Mouse (Mus musculus) stomach, embryonic 16.5 days (tissue): Measurements from ENCODE around the gene Chmp4b. TPM values are rescaled to one million over a fixed set of nuclear protein-coding genes. Genes with fewer than 3 reads are reported as not detected.

Source experiments
- ATAC-seq: fragments of 200-750 bp; cut with Nextera tagmentation; 2 replicates; pipeline ENCODE4 v1.8.0; 2017; ENCODE audit warnings: moderate number of reproducible peaks, moderate TSS enrichment; ENCODE audit not compliant: insufficient read depth, low FRiP score
- H3K27ac ChIP-seq: fragments of 300-500 bp; sonication (generic); 2 replicates; pipeline ENCODE4 v1.5.1; 2014; ENCODE audit warnings: low read length
- H3K27me3 ChIP-seq: fragments of 300-500 bp; sonication (generic); 2 replicates; pipeline ENCODE4 v1.6.1; 2014; ENCODE audit warnings: low read length, control low read depth, mixed read lengths; ENCODE audit not compliant: control insufficient read depth, insufficient read depth
- H3K36me3 ChIP-seq: fragments of 300-500 bp; sonication (generic); 2 replicates; pipeline ENCODE4 v1.6.1; 2014; ENCODE audit warnings: low read length; ENCODE audit not compliant: control insufficient read depth, insufficient read depth
- H3K4me1 ChIP-seq: fragments of 300-500 bp; sonication (generic); 2 replicates; pipeline ENCODE4 v1.6.1; 2014; ENCODE audit warnings: low read length, control low read depth, mixed read lengths; ENCODE audit not compliant: control insufficient read depth, insufficient read depth
- H3K4me2 ChIP-seq: fragments of 300-500 bp; sonication (generic); 2 replicates; pipeline ENCODE4 v1.6.1; 2014; ENCODE audit warnings: low read depth, low read length, mixed read lengths
- H3K4me3 ChIP-seq: fragments of 300-500 bp; sonication (generic); replicated peaks from 2 replicates; pipeline ENCODE4 v1.5.1; 2014; ENCODE audit warnings: mild to moderate bottlenecking, low read length
- H3K9ac ChIP-seq: fragments of 300-500 bp; sonication (generic); 2 replicates; pipeline ENCODE4 v1.6.1; 2014; ENCODE audit warnings: low read length
- H3K9me3 ChIP-seq: fragments of 300-500 bp; sonication (generic); replicated peaks from 2 replicates; pipeline ENCODE4 v1.6.1; 2016; ENCODE audit warnings: low read length, control low read depth; ENCODE audit not compliant: control insufficient read depth
- WGBS: fragments of 180-500 bp; shearing (Covaris S2); extraction: QIAGEN DNeasy Blood & Tissue Kit; methylation state at CpG from one replicate; pipeline ENCODE4 v1.1.7; 2014; 5-methylcytosine and 5-hydroxymethylcytosine counted together
- polyA plus RNA-seq: library from polyadenylated mRNA; unstranded; fragments of >200 nt; fragmentation: Nextera tagmentation; extraction: Ambion mirVana; gene quantifications from 2 replicates; pipeline ENCODE4 v1.2.1, GENCODE M21; 2015

Chmp4b gene
- polyA plus RNA-seq, result 20.7 and 23.6 TPM in 2 replicates

GRCm38 (mm10) chr2:154651363-154651762, at the start of gene Chmp4b:
Gene Chmp4b, plus strand, starts transcription at chr2:154651705.
- peak within 1 kb of the TSS; percentile 50 for H3K9ac ChIP-seq
- H3K27me3 ChIP-seq, result no peaks in the 10 kb centered on the region
- H3K4me1 ChIP-seq, result peaks cover 2% of the 10 kb centered on the region
- peak within 1 kb of the TSS; percentile 40; the same call in 1 of the 2 replicates for H3K4me2 ChIP-seq
- H3K36me3 ChIP-seq, result no peaks in the 10 kb centered on the region
- 0 out of 2 replicates have a peak, but pooled peaks cover 3% of the 10 kb centered on the region for H3K9me3 ChIP-seq
- H3K4me3 ChIP-seq, result no peak within 1 kb of the TSS
- H3K27ac ChIP-seq, result peak within 1 kb of the TSS; percentile 90
- peak; percentile 80 for ATAC-seq
- 38% methylated on average over 8 of the region's 8 CpGs for WGBS

- Histone ChIP-seq H3K4me3 (peak overlapping the region; percentile 72), H3K9me3 (no peaks in the 10 kb centered on the region), H3K27ac (peak overlapping the region; percentile 61), H3K4me1 (peaks cover 9% of the 10 kb centered on the region), H3K27me3 (no peaks in the 10 kb centered on the region), H3K36me3 (no peaks in the 10 kb centered on the region), H3K4me2 (peak overlapping the region; percentile 71), H3K9ac (peak overlapping the region; percentile 89)
- no peak for ATAC-seq
- 14% methylated on average over 22 of the region's 22 CpGs for WGBS
Measured at GRCm38 (mm10) chr2:154603007-154603637, 48.4 kb upstream of the Chmp4b start.

GRCm38 (mm10) chr2:154603638-154604153, 47.8 kb upstream of the Chmp4b start, which contains the start of gene Pxmp4:
Gene Pxmp4, minus strand, starts transcription at chr2:154603708.
- WGBS, result under 1% methylated on average over 13 of the region's 13 CpGs
- Histone ChIP-seq H3K9me3 (no peaks in the 10 kb centered on the region), H3K9ac (peak within 1 kb of the TSS; percentile 89), H3K36me3 (no peaks in the 10 kb centered on the region), H3K4me3 (peak within 1 kb of the TSS; percentile 72), H3K27ac (peak within 1 kb of the TSS; percentile 61), H3K27me3 (no peaks in the 10 kb centered on the region), H3K4me1 (peaks cover 9% of the 10 kb centered on the region), H3K4me2 (peak within 1 kb of the TSS; percentile 71)
- ATAC-seq, result peak; percentile 100

DNA sequence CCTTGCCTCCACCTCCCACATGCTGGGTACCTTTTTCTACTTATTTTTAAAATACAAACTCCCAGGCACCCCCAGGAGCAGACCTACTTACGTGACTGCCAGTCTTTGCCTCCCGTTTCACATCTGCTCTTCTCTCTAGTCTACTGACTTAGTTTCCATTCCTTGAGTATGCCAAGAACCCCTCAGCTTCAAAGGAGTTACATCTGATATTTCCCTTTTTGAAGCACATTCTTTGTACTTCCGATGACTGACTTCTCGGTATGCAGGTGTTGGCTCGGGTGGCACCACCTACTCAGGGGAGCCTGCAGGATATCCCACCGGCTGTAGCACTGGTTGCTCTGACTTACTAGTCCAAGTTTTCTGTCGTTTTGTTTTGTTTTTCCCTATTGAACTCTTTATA, 47.3 kb upstream of the Chmp4b start:
- Histone ChIP-seq H3K9ac (peak overlapping the region; percentile 26), H3K4me2 (peak overlapping the region; percentile 70), H3K4me3 (peak overlapping the region; percentile 72), H3K9me3 (no peaks in the 10 kb centered on the region), H3K27ac (no peak overlapping the region), H3K4me1 (peaks cover 9% of the 10 kb centered on the region), H3K36me3 (no peaks in the 10 kb centered on the region), H3K27me3 (no peaks in the 10 kb centered on the region)
- ATAC-seq, result no peak; the same call in 1 of the 2 replicates
- WGBS, result 22% methylated on average over 7 of the region's 7 CpGs

DNA sequence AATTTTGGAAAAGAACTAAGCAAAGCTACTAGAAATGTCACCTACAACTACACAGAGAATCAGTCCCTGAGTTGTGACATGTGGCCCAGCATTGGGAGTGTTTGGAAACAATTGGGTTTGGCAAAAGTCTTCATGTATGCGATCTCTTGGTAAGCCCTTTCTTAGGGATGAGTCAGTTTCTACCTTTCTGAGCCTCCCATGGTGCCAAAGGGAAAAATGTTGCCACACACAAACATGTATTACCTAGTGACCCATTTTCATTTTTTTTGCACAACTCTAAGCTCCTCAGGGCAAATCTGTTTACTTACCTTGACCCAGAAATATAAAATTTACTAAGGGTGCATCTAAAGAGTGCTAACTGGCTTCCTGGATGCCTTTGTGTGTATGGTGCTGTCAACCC, 44.5 kb upstream of the Chmp4b start:
- H3K4me2 ChIP-seq, result no peak overlapping the region
- no peaks in the 10 kb centered on the region for H3K9me3 ChIP-seq
- no peak overlapping the region for H3K27ac ChIP-seq
- no peak for ATAC-seq
- no peaks in the 10 kb centered on the region for H3K27me3 ChIP-seq
- no peak overlapping the region for H3K4me3 ChIP-seq
- H3K4me1 ChIP-seq, result peaks cover 9% of the 10 kb centered on the region
- no peaks in the 10 kb centered on the region for H3K36me3 ChIP-seq
- no peak overlapping the region for H3K9ac ChIP-seq
- WGBS, result 65% methylated on average over 1 of the region's 1 CpGs

DNA sequence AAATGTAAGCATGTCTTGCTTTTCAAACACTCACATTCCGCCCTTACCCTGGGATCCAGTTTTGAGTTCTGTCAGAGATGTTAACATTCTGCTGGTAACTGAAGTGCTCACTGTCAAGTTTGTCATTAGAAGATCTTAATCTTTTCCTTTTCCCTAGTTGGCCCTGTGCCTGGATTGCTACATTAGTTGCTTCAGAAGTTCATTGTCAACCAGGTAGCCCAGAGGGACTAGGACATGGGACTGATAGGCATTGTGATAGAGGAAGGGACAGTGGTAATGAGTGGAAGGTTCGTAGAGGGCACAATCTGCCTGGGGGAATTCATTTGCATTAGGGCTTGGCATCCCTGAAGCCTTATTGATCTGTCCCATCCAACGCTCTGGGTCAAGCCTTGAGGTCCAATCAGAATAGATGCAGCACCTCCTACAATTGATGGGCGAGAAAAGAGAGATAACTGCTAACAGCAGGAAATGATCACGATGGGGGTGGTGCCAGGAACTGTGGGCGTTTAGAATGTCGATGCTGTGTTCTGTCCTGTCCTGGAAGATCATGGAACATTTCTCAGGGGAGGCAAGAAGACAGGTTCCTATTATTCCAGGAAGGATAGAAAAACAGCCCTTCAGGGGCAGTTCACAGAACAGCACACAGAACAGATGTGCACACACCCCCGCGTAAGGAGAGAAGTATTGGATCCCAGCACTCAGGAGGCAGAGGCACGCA, 42.3 kb upstream of the Chmp4b start:
- Histone ChIP-seq H3K27me3 (no peaks in the 10 kb centered on the region), H3K4me3 (no peak overlapping the region), H3K9ac (no peak overlapping the region), H3K27ac (no peak overlapping the region), H3K36me3 (no peaks in the 10 kb centered on the region), H3K9me3 (no peaks in the 10 kb centered on the region), H3K4me1 (peaks cover 13% of the 10 kb centered on the region), H3K4me2 (no peak overlapping the region)
- WGBS, result 61% methylated on average over 10 of the region's 10 CpGs
- no peak for ATAC-seq

GRCm38 (mm10) chr2:154613118-154614115, 38.1 kb upstream of the Chmp4b start, which contains the start of the genes Zfp341 and 4930519P11Rik:
Gene Zfp341, plus strand, starts transcription at chr2:154613297.
Gene 4930519P11Rik, minus strand, starts transcription at chr2:154613437.
- Histone ChIP-seq H3K36me3 (no peaks in the 10 kb centered on the region), H3K9ac (peak within 1 kb of the TSS; percentile 91), H3K4me1 (peaks cover 12% of the 10 kb centered on the region), H3K4me2 (peak within 1 kb of the TSS; percentile 79), H3K4me3 (peak within 1 kb of the TSS; percentile 64), H3K27me3 (no peaks in the 10 kb centered on the region), H3K9me3 (no peaks in the 10 kb centered on the region), H3K27ac (peak within 1 kb of the TSS; percentile 99)
- ATAC-seq, result peak; percentile 94
- under 1% methylated on average over 91 of the region's 98 CpGs for WGBS

DNA sequence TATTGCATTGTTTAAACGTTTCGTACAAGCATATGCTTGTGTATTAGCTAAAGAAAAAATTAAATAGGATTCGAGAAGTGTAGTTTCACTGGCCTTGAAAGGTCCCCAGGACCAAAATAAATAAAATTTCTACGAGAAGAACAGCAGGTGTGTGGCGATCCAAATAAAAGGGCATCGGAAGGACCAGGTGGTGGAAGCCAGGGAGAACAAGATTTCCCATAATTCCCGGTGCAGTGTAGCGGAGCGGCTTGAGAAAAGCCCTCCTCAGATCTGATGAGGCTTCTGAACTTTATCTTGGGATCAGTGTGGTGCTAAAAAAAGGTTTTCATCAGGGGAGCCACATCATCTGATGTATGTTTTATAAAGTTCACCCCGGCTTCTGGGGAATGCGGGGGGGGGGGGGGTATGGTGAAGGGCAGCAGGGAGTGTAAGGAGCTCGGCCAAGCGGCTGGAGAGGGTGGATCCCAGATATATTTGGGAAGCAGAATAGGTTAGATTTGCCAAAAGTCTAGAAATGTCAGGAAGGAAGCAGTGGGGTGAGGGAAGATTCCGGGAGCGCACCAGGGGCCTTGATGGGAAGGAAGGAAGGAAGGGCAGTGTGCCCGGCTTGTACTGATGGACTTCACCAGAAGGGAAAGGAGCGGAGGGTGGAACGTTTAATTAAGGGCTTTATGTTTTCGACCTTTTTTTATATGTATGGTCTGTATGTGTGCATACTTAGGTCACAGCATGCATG, 36.5 kb upstream of the Chmp4b start:
- ATAC-seq, result no peak
- Histone ChIP-seq H3K27me3 (no peaks in the 10 kb centered on the region), H3K4me2 (peak overlapping the region; percentile 32), H3K4me3 (no peak overlapping the region), H3K9ac (peak overlapping the region; percentile 11; the same call in 1 of the 2 replicates), H3K9me3 (no peaks in the 10 kb centered on the region), H3K27ac (no peak overlapping the region), H3K36me3 (no peaks in the 10 kb centered on the region), H3K4me1 (peaks cover 12% of the 10 kb centered on the region)
- WGBS, result 55% methylated on average over 19 of the region's 19 CpGs
